Mouse (Mus musculus): ENCODE data around the gene Krtap19-1. TPM values are rescaled to one million over a fixed set of nuclear protein-coding genes. Genes with fewer than 3 reads are reported as not detected.

Gene Krtap19-1
- not detected for total RNA-seq (2023)

DNA sequence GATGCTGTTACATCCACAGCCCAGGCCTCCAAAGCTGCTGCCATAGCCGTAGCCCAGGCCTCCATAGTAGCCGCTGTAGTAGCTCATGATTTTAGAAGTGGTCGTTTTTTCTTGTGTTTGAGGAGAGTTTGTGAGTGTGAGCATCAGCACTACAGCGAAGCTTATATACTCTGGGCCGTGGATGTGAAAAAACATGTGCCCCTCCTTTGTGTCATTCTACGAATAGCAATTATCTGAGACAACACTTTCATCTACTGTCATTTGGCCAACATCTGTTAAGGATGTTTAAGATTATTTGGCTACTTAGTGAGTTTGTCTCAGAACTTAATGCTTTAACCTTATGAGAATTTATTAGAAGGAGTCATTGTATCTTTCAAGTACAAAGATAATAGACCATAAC lies at the start of gene Krtap19-1:
Gene Krtap19-1 (minus strand): TSS at position 101 of the 400 bp plus-strand sequence.

DNA sequence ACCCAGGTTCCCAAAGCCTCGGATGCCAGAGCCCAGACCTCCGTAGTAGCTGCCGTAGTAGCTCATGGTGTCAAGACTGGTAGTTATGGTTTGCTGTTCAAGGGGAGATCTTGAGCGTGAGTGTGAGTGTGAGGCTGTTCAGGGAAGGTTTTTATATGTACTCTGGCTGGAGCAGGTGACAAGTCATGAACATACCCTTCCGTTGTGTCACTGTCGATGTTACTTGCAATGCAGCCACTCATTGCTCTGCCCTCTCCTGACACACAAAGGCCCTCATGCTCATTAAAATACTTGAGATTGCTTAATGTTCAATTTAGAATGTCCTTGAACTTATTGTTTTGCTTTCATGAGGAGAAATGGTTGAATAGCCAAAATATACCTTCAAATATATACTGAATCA lies 27.1 kb upstream of the Krtap19-1 start, which contains the start of gene Krtap19-5:
Gene Krtap19-5 (minus strand): TSS at position 101 of the 400 bp plus-strand sequence.

DNA sequence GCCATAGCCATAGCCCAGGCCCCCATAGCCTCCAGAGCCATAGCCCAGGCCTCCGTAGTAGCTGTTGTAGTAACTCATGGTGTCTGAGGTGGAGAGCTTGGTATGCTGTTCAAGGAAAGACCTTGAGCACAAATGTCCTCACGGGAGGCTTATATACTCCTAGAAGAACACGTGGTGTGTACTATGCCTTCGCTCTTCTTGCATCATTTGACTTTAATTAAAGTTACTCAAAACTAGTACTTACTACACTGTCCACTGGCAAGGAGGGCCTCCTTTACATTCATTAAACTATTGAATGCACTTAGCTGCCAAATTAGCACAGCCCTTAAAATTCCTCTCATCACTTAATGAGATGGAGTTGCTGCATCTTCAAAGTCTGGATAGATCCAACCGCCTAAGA lies 15.8 kb upstream of the Krtap19-1 start, which contains the start of gene Krtap19-4:
Gene Krtap19-4 (minus strand): TSS at position 101 of the 400 bp plus-strand sequence.

DNA sequence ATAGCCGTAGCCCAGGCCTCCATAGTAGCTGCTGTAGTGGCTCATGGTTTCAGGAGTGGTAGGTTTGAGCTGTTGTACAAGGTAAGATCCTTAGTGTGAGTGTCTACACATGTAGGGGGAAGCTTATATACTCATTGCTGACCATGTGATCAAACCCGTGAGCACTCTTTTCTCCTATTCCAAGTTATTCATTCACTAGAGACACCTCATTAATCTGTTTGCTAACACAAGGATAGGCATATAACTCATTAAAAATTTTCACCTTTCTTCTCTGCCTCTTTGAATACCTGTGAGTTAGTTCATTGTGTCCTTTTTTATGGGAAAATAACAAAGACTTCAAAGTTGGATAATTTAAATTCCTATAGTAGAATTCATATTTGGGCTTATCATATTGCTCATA lies 8.7 kb upstream of the Krtap19-1 start, which contains the start of gene Krtap19-3:
Gene Krtap19-3 (minus strand): TSS at position 101 of the 400 bp plus-strand sequence.

DNA sequence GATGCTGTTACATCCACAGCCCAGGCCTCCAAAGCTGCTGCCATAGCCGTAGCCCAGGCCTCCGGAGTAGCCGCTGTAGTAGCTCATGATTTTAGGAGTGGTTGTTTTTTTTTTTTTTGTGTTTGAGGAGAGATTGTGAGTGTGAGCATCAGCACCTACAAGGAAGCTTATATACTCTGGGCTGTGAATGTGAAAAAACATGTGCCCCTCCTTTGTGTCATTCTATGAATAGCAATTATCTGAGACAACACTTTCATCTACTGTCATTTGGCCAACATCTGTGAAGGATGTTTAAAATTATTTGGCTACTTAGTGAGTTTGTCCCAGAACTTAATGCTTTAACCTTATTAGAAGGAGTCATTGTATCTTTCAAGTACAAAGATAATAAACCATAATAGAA lies 5.0 kb upstream of the Krtap19-1 start, which contains the start of gene Krtap19-2:
Gene Krtap19-2 (minus strand): TSS at position 101 of the 400 bp plus-strand sequence.

DNA sequence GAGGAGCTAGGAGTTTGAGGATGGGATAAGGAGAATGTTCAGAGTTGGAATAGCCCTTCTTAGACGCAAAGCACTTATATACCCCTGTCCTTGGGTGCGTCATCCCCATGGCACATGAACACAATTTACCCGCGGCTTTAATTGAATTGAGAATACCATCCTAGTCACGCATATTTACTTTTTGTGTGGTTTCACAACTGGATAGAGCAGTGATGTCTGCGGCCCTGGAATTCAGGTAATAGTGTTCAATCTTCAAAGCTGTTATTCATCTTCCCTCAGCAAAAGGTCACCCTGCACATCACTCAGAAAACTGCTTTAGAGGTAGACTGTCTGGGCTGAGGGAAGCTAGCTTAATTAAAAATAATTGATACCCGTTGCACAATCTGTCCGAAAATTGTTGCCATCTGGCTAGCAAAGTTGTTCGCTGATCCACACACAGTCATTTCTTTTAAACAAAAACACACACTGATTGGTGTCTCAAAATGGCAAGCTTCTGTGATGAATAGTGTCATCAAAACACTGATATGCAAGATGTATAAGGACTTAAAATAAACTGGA lies 43.0 kb downstream of the Krtap19-1 start, which contains the start of gene Krtap14:
Gene Krtap14 (minus strand): TSS at position 51 of the 558 bp plus-strand sequence.

DNA sequence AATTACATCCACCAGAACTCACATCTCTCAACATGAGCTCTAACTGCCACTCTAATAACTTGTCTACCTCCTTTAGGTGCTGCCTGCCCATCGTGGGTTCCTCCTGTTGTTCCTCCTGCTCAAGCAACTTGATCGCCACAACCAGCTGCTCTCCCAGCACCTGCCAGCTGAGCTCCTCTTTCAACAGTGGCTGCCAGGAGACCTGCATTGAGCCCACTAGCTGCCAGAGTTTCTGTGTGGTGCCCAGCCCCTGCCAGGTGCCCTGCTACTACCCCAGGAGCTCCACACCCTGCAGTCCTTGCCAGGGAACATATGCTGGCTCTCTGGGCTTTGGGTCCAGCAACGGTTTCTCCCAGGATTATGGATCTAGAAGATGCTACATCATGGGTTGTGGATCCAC lies 49.1 kb downstream of the Krtap19-1 start, which contains the start of gene Krtap15:
Gene Krtap15 (plus strand): TSS at position 150 of the 400 bp plus-strand sequence.

Other genes with a start within 250 kb of the Krtap19-1 start
- gene 2310079G19Rik, start 241.7 kb downstream of the Krtap19-1 start, total RNA-seq (2023): not detected
- not detected for gene Krtap26-1, start 221.6 kb downstream of the Krtap19-1 start, total RNA-seq (2023)
- gene Krtap27-1, start 197.7 kb downstream of the Krtap19-1 start, total RNA-seq (2023): not detected
- not detected for gene 2310061N02Rik, start 161.4 kb downstream of the Krtap19-1 start, total RNA-seq (2023)
- gene Krtap13-1, start 140.5 kb downstream of the Krtap19-1 start, total RNA-seq (2023): not detected
- gene Krtap13, start 117.8 kb downstream of the Krtap19-1 start, total RNA-seq (2023): not detected
- gene 2310034C09Rik, start 110.6 kb downstream of the Krtap19-1 start, total RNA-seq (2023): not detected
- not detected for gene 2310057N15Rik, start 95.2 kb downstream of the Krtap19-1 start, total RNA-seq (2023)
- not detected for gene Gm5965, start 91.5 kb downstream of the Krtap19-1 start, total RNA-seq (2023)
- gene Gm20741, start 57.2 kb downstream of the Krtap19-1 start, total RNA-seq (2023): not detected
- gene Krtap15, start 49.2 kb downstream of the Krtap19-1 start, total RNA-seq (2023): not detected
- gene Krtap14, start 43.3 kb downstream of the Krtap19-1 start, total RNA-seq (2023): not detected
- not detected for gene Krtap19-2, start 4.9 kb upstream of the Krtap19-1 start, total RNA-seq (2023)
- not detected for gene Krtap19-3, start 8.6 kb upstream of the Krtap19-1 start, total RNA-seq (2023)
- not detected for gene Krtap19-4, start 15.7 kb upstream of the Krtap19-1 start, total RNA-seq (2023)
- gene Krtap19-5, start 27.0 kb upstream of the Krtap19-1 start, total RNA-seq (2023): not detected
- gene Krtap19-9b, start 62.9 kb upstream of the Krtap19-1 start, total RNA-seq (2023): not detected
- gene Krtap16-3, start 93.5 kb upstream of the Krtap19-1 start, total RNA-seq (2023): not detected
- gene Krtap22-2, start 141.3 kb upstream of the Krtap19-1 start, total RNA-seq (2023): not detected
- not detected for gene Gm10229, start 145.9 kb upstream of the Krtap19-1 start, total RNA-seq (2023)
- not detected for gene Krtap6-1, start 162.3 kb upstream of the Krtap19-1 start, total RNA-seq (2023)
- not detected for gene Gm10228, start 172.1 kb upstream of the Krtap19-1 start, total RNA-seq (2023)
- not detected for gene Krtap6-5, start 178.5 kb upstream of the Krtap19-1 start, total RNA-seq (2023)
- gene 1110025L11Rik, start 194.6 kb upstream of the Krtap19-1 start, total RNA-seq (2023): not detected
- not detected for gene Krtap6-3, start 214.6 kb upstream of the Krtap19-1 start, total RNA-seq (2023)

Data from CD4-positive naive resting alpha-beta T cell, adult 57 days (primary cell).